Mouse (Mus musculus) hindbrain, embryonic 12.5 days (tissue): ENCODE measurements around the gene Gm26965. TPM values are rescaled to one million over a fixed set of nuclear protein-coding genes. Genes with fewer than 3 reads are reported as not detected.
A peak's percentile ranks its signal among the peaks of the same experiment; 100 is the strongest.

Experiments
- ATAC-seq: fragments of 200-750 bp; cut with Nextera tagmentation; 2 replicates; pipeline ENCODE4 v1.8.0; 2017; ENCODE audit warnings: moderate TSS enrichment; ENCODE audit not compliant: low FRiP score
- H3K27ac ChIP-seq: fragments of 300-500 bp; sonication (generic); 2 replicates; pipeline ENCODE4 v1.5.1; 2016; ENCODE audit warnings: mild to moderate bottlenecking
- H3K27me3 ChIP-seq: fragments of 300-500 bp; sonication (generic); 2 replicates; pipeline ENCODE4 v1.6.1; 2016; ENCODE audit warnings: mild to moderate bottlenecking
- H3K36me3 ChIP-seq: fragments of 300-500 bp; sonication (generic); 2 replicates; pipeline ENCODE4 v1.6.1; 2016; ENCODE audit warnings: mild to moderate bottlenecking
- H3K4me1 ChIP-seq: fragments of 300-500 bp; sonication (generic); 2 replicates; pipeline ENCODE4 v1.6.1; 2016
- H3K4me2 ChIP-seq: fragments of 300-500 bp; sonication (generic); replicated peaks from 2 replicates; pipeline ENCODE4 v1.6.1; 2016; ENCODE audit warnings: mild to moderate bottlenecking
- H3K4me3 ChIP-seq: fragments of 300-500 bp; sonication (generic); 2 replicates; pipeline ENCODE4 v1.5.1; 2016; ENCODE audit warnings: mild to moderate bottlenecking
- H3K9ac ChIP-seq: fragments of 300-500 bp; sonication (generic); 2 replicates; pipeline ENCODE4 v1.6.1; 2016; ENCODE audit warnings: mild to moderate bottlenecking, moderate library complexity
- H3K9me3 ChIP-seq: fragments of 300-500 bp; sonication (generic); replicated peaks from 2 replicates; pipeline ENCODE4 v1.6.1; 2016; ENCODE audit warnings: mild to moderate bottlenecking
- WGBS: fragments of 180-500 bp; shearing (Covaris S2); methylation state at CpG from one replicate; pipeline ENCODE4 v1.1.7; 2016; 5-methylcytosine and 5-hydroxymethylcytosine counted together
- polyA plus RNA-seq: library from polyadenylated mRNA; unstranded; fragments of >200 nt; fragmentation: Nextera tagmentation; extraction: Ambion mirVana; gene quantifications from 2 replicates; pipeline ENCODE4 v1.2.1, GENCODE M21; 2016

The Gm26965 gene
- not detected in 2 replicates for polyA plus RNA-seq

GRCm38 (mm10) chr13:67525753-67526410 lies at the start of gene Gm26965, which contains the start of gene Zfp87:
TSS of gene Gm26965 (minus strand) at chr13:67526151.
TSS of gene Zfp87 (minus strand) at chr13:67526177.
- Histone ChIP-seq H3K9ac (peak within 1 kb of the TSS; percentile 69), H3K9me3 (no peaks in the 10 kb centered on the region), H3K4me3 (peak within 1 kb of the TSS; percentile 64), H3K4me1 (peaks cover 16% of the 10 kb centered on the region), H3K4me2 (peak within 1 kb of the TSS; percentile 63), H3K27me3 (peaks cover 2% of the 10 kb centered on the region; the same call in 1 of the 2 replicates), H3K36me3 (peaks cover 3% of the 10 kb centered on the region; the same call in 1 of the 2 replicates), H3K27ac (peak within 1 kb of the TSS; percentile 74)
- peak; percentile 99 for ATAC-seq
- under 1% methylated on average over 27 of the region's 27 CpGs for WGBS

DNA sequence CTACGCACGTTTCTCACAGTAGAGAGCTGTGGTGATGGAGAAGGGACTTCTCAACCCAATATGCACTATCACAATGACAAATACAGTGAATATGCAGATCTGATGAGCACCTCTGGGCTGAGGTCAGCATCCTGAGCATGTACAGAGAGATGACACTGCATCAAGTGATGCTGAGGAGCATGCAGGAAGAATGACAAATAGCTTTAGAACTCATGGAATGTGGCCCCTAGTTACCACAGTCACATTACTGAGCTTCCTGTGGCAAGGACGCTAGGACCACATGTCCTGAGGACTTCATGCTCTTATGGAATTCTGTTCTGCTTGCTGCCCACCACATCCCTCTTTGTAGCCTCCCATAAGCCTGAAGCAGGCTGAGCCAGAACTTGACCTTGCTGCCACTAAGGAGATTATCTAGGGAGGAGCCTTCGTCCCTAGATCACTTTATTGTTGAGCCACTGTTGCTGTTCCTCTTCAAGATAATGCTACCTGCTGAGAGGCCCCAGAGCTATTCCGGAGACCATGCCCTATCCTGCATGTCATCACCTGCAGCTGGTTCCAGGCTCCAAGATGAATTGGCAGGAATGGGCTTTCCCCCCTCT lies 46.7 kb upstream of the Gm26965 start:
- 71% methylated on average over 5 of the region's 5 CpGs for WGBS
- Histone ChIP-seq H3K27me3 (no peaks in the 10 kb centered on the region), H3K4me2 (no peak overlapping the region), H3K27ac (no peak overlapping the region), H3K4me1 (no peaks in the 10 kb centered on the region), H3K36me3 (no peaks in the 10 kb centered on the region), H3K9me3 (no peaks in the 10 kb centered on the region), H3K4me3 (no peak overlapping the region), H3K9ac (no peak overlapping the region)
- no peak for ATAC-seq

GRCm38 (mm10) chr13:67553730-67554129 lies 27.8 kb upstream of the Gm26965 start, which contains the start of gene Zfp748:
TSS of gene Zfp748 (minus strand) at chr13:67553830.
- 82% methylated on average over 4 of the region's 4 CpGs for WGBS
- Histone ChIP-seq H3K27ac (peak within 1 kb of the TSS; percentile 86), H3K4me2 (peak within 1 kb of the TSS; percentile 75), H3K4me3 (peak within 1 kb of the TSS; percentile 84), H3K36me3 (no peaks in the 10 kb centered on the region), H3K27me3 (no peaks in the 10 kb centered on the region), H3K9me3 (no peaks in the 10 kb centered on the region), H3K4me1 (peaks cover 9% of the 10 kb centered on the region), H3K9ac (peak within 1 kb of the TSS; percentile 91)
- no peak for ATAC-seq

- H3K4me1 ChIP-seq: peaks cover 9% of the 10 kb centered on the region
- H3K36me3 ChIP-seq: no peaks in the 10 kb centered on the region
- WGBS: 1% methylated on average over 44 of the region's 44 CpGs
- no peaks in the 10 kb centered on the region for H3K27me3 ChIP-seq
- peak overlapping the region; percentile 75 for H3K4me2 ChIP-seq
- H3K9me3 ChIP-seq: no peaks in the 10 kb centered on the region
- peak overlapping the region; percentile 86 for H3K27ac ChIP-seq
- ATAC-seq: peak; percentile 99
- peak overlapping the region; percentile 84 for H3K4me3 ChIP-seq
- peak overlapping the region; percentile 91 for H3K9ac ChIP-seq
Measured at GRCm38 (mm10) chr13:67552505-67553346, 26.8 kb upstream of the Gm26965 start.

DNA sequence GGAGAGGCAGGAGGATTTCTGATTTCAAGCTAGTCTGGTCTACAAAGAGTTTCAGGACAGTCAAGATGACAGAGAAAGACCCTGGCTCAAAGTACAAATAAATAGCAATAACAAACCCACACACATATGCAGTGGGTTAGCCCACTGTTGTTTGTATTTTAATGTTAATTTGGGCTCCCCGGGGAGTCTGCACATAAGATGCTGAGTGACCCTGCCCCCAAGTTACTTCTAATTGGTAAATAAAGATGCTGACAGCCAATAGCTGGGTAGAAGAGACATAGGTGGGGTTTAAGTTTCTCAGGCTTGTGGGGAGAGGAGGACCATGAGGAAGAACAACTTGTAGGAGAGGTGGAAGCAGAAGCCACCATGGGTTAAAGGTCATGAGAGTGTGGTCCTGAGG lies 20.0 kb upstream of the Gm26965 start:
- Histone ChIP-seq H3K9ac (no peak overlapping the region), H3K4me1 (no peaks in the 10 kb centered on the region), H3K4me3 (no peak overlapping the region), H3K9me3 (no peaks in the 10 kb centered on the region), H3K27me3 (no peaks in the 10 kb centered on the region), H3K4me2 (no peak overlapping the region), H3K36me3 (peaks cover 44% of the 10 kb centered on the region), H3K27ac (no peak overlapping the region)
- ATAC-seq: no peak
- WGBS: 83% methylated on average over 1 of the region's 1 CpGs

- 78% methylated on average over 3 of the region's 3 CpGs for WGBS
Measured at GRCm38 (mm10) chr13:67527049-67527730, 1.2 kb upstream of the Gm26965 start.

GRCm38 (mm10) chr13:67500908-67501307 lies 25.0 kb downstream of the Gm26965 start:
- 0 out of 2 replicates have a peak, but pooled peaks cover 2% of the 10 kb centered on the region for H3K36me3 ChIP-seq
- peak; percentile 54; the same call in 1 of the 2 replicates for ATAC-seq
- H3K9me3 ChIP-seq: no peaks in the 10 kb centered on the region
- peaks cover 7% of the 10 kb centered on the region for H3K4me1 ChIP-seq
- no peak overlapping the region for H3K27ac ChIP-seq
- no peaks in the 10 kb centered on the region for H3K27me3 ChIP-seq
- H3K9ac ChIP-seq: no peak overlapping the region
- H3K4me2 ChIP-seq: no peak overlapping the region
- WGBS: 83% methylated on average over 1 of the region's 1 CpGs
- no peak overlapping the region for H3K4me3 ChIP-seq

More at GRCm38 (mm10) chr13:67527049-67527730, 1.2 kb upstream of the Gm26965 start:
- Histone ChIP-seq H3K4me1 (peaks cover 16% of the 10 kb centered on the region), H3K4me3 (no peak overlapping the region), H3K9me3 (no peaks in the 10 kb centered on the region), H3K36me3 (no peaks in the 10 kb centered on the region), H3K27ac (no peak overlapping the region), H3K4me2 (no peak overlapping the region), H3K27me3 (peaks cover 2% of the 10 kb centered on the region; the same call in 1 of the 2 replicates), H3K9ac (no peak overlapping the region)
- ATAC-seq: no peak

GRCm38 (mm10) chr13:67500084-67500719 lies 25.7 kb downstream of the Gm26965 start, which contains the start of gene Zfp58:
TSS of gene Zfp58 (minus strand) at chr13:67500555.
- Histone ChIP-seq H3K4me1 (peaks cover 7% of the 10 kb centered on the region), H3K27ac (0 out of 2 replicates have a peak within 1 kb of the TSS, but pooled peaks have one; percentile 5)

GRCm38 (mm10) chr13:67495631-67496030 lies 30.3 kb downstream of the Gm26965 start:
- no peak for ATAC-seq
- no peak overlapping the region for H3K4me2 ChIP-seq
- H3K9me3 ChIP-seq: peaks cover 16% of the 10 kb centered on the region
- H3K4me3 ChIP-seq: no peak overlapping the region
- peaks cover 7% of the 10 kb centered on the region for H3K4me1 ChIP-seq
- H3K27me3 ChIP-seq: no peaks in the 10 kb centered on the region
- no peak overlapping the region for H3K27ac ChIP-seq
- WGBS: 91% methylated on average over 1 of the region's 1 CpGs
- no peak overlapping the region for H3K9ac ChIP-seq
- peaks cover 49% of the 10 kb centered on the region for H3K36me3 ChIP-seq

More at GRCm38 (mm10) chr13:67500084-67500719, 25.7 kb downstream of the Gm26965 start, which contains the start of gene Zfp58:
- peak within 1 kb of the TSS; percentile 71 for H3K9ac ChIP-seq
- peaks cover 7% of the 10 kb centered on the region; the same call in 1 of the 2 replicates for H3K36me3 ChIP-seq
- under 1% methylated on average over 22 of the region's 22 CpGs for WGBS
- H3K4me3 ChIP-seq: peak within 1 kb of the TSS; percentile 69
- no peaks in the 10 kb centered on the region for H3K9me3 ChIP-seq
- H3K4me2 ChIP-seq: peak within 1 kb of the TSS; percentile 70
- ATAC-seq: peak; percentile 96
- no peaks in the 10 kb centered on the region for H3K27me3 ChIP-seq

DNA sequence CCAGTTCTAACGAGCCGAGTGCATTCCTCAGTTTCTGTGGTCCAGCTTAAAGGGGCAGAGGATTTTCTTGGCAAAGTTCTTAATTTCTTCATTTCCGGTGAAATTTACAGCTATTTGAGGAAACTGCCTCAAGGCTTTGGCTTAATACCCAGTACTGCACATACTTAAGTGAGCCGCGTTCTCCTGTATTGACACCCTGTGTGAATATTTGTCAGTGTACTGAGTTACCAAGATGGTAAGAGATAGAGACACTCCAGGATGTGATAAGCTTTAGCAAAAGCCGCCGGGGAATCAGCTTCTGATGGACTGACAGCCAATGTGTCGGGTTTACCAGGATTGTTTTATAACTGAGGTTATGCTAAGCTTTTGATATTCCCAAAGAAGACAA lies 41.5 kb downstream of the Gm26965 start:
- Histone ChIP-seq H3K4me1 (peaks cover 4% of the 10 kb centered on the region; the same call in 1 of the 2 replicates), H3K4me2 (peak overlapping the region; percentile 61), H3K9me3 (no peaks in the 10 kb centered on the region), H3K27ac (no peak overlapping the region), H3K9ac (peak overlapping the region; percentile 53; the same call in 1 of the 2 replicates), H3K27me3 (no peaks in the 10 kb centered on the region), H3K4me3 (peak overlapping the region; percentile 54), H3K36me3 (peaks cover 14% of the 10 kb centered on the region; the same call in 1 of the 2 replicates)
- WGBS: 47% methylated on average over 8 of the region's 8 CpGs
- peak; percentile 69 for ATAC-seq
